Mouse (Mus musculus): ENCODE results near the gene Igfbp2. TPM values are rescaled to one million over a fixed set of nuclear protein-coding genes. Genes with fewer than 3 reads are reported as not detected.

Igfbp2 gene
- polyA plus RNA-seq, 1 experiment from 2014 or later, result 790 TPM

GRCm38 (mm10) chr1:72895821-72896220 is 71.5 kb downstream of the Igfbp2 start:
- H3K27me3 ChIP-seq, result no peaks in the 10 kb centered on the region
- ATAC-seq (ENCODE audit: insufficient number of reproducible peaks, low FRiP score, low TSS enrichment, low read depth), result no peak
- WGBS, result 76% methylated on average over 2 of the region's 2 CpGs

More at GRCm38 (mm10) chr1:72895821-72896220, 71.5 kb downstream of the Igfbp2 start:
- no peak overlapping the region for H3K9ac ChIP-seq
- H3K27ac ChIP-seq (replicated peaks), result no peak overlapping the region
- H3K4me3 ChIP-seq (replicated peaks), result no peak overlapping the region
- H3K4me2 ChIP-seq (replicated peaks), result no peak overlapping the region
- H3K4me1 ChIP-seq, result no peaks in the 10 kb centered on the region
- no peaks in the 10 kb centered on the region for H3K36me3 ChIP-seq
- H3K9me3 ChIP-seq (replicated peaks), result no peaks in the 10 kb centered on the region

Other genes starting within 250 kb of the Igfbp2 start
- gene Smarcal1, start 241.3 kb upstream of the Igfbp2 start, polyA plus RNA-seq (2015; fragmentation: Nextera tagmentation; extraction: Ambion mirVana), result 21.0 and 24.8 TPM in 2 replicates
- not detected in 2 replicates for gene Ankar, start 123.9 kb upstream of the Igfbp2 start, polyA plus RNA-seq (2015; fragmentation: Nextera tagmentation; extraction: Ambion mirVana)
- 1,883 and 1,967 TPM in 2 replicates for gene Rpl37a, start 113.2 kb upstream of the Igfbp2 start, polyA plus RNA-seq (2015; fragmentation: Nextera tagmentation; extraction: Ambion mirVana)
- 127 and 131 TPM in 2 replicates for gene Igfbp5, start 50.4 kb downstream of the Igfbp2 start, polyA plus RNA-seq (2015; fragmentation: Nextera tagmentation; extraction: Ambion mirVana)
- not detected in 2 replicates for gene Tnp1, start 191.4 kb downstream of the Igfbp2 start, polyA plus RNA-seq (2015; fragmentation: Nextera tagmentation; extraction: Ambion mirVana)

Measured in embryonic facial prominence, embryonic 15.5 days (tissue).